Mouse (Mus musculus): ENCODE data around the gene Eif4e2.

GRCm38 (mm10) chr1:87280281-87280680, 66.6 kb downstream of the Eif4e2 start:
- TF ChIP-seq CTCF (IDR thresholded peaks at IDR 0.05; ENCODE audit: extremely low read depth, insufficient read length, insufficient replicate concordance, low read depth, low read length) (no peak), POLR2A (IDR thresholded peaks at IDR 0.05; ENCODE audit: low read depth, low read length) (no peak)
